Mouse (Mus musculus): Measurements from ENCODE around the gene Fzd5.

The Fzd5 gene

DNA sequence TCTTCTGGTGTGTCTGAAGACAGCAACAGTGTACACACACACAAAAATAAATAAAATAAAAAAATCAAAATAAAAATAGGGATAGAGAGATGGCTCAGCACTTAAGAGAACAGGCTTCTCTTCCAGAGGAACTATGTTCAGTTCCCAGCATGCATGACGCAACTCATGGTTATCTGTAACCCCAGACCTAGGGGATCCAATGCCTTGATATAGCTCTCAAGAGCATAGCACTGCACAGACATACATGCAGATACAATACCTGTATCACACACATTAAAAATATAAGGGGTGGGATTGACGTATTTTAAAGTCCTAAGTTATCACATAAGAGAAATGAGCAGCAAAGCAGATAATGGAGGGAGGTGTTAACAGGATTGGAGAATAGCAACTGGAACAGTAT, 53.1 kb downstream of the Fzd5 start:
- DNase-seq (ENCODE audit: low spot score), result no peak

GRCm38 (mm10) chr1:64683039-64683438, 54.5 kb downstream of the Fzd5 start:
- no peak for DNase-seq (ENCODE audit: low spot score)

DNA sequence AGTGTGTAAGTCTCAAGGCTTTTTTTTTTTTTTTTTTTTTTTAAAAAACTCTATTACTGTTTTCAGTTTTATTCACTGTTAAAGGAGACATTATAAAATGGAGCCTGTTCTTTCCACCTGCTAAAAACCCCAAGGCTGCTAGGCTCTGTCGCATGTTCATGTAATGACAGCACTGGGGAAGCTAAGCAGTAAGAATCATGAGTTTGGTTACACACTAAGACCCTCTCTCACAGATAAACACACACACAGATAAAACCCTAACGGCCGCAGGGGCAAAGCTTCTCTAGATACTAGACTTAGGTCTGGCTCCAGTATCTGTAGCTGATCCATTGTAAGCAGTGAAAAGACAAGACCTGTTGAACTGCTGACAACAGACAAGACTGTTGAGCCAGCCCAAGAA, 56.1 kb downstream of the Fzd5 start:
- DNase-seq (ENCODE audit: low spot score), result no peak
